Mouse (Mus musculus) right cerebral cortex, postnatal 25 days (tissue): ENCODE measurements around the gene Lrrc7.

Experiments
- DNase-seq: peaks from one replicate; pipeline ENCODE4 v3.0.0; 2022

Gene Lrrc7

GRCm38 (mm10) chr3:158561987-158562360, at the start of gene Lrrc7:
Lrrc7 (minus strand) TSS chr3:158562221.
- DNase-seq, result peak; percentile 87

GRCm38 (mm10) chr3:158607065-158607464, 45.0 kb upstream of the Lrrc7 start:
- no peak for DNase-seq

- DNase-seq, result no peak
Measured at GRCm38 (mm10) chr3:158605274-158605673, 43.3 kb upstream of the Lrrc7 start.

- peak; percentile 71 for DNase-seq
Measured at GRCm38 (mm10) chr3:158561256-158561986, 600 bp downstream of the Lrrc7 start.

GRCm38 (mm10) chr3:158560891-158561255, 1.1 kb downstream of the Lrrc7 start:
- no peak for DNase-seq

GRCm38 (mm10) chr3:158559691-158560650, 2.0 kb downstream of the Lrrc7 start:
- peak; percentile 71 for DNase-seq

- DNase-seq, result no peak
Measured at GRCm38 (mm10) chr3:158559131-158559658, 2.8 kb downstream of the Lrrc7 start.

- peak; percentile 24 for DNase-seq
Measured at GRCm38 (mm10) chr3:158558631-158559030, 3.4 kb downstream of the Lrrc7 start.

- no peak for DNase-seq
Measured at GRCm38 (mm10) chr3:158554280-158554679, 7.7 kb downstream of the Lrrc7 start.

GRCm38 (mm10) chr3:158552105-158552504, 9.9 kb downstream of the Lrrc7 start:
- DNase-seq, result peak; percentile 42

- DNase-seq, result no peak
Measured at GRCm38 (mm10) chr3:158543481-158543880, 18.5 kb downstream of the Lrrc7 start.

- no peak for DNase-seq
Measured at GRCm38 (mm10) chr3:158532859-158533258, 29.2 kb downstream of the Lrrc7 start.

- no peak for DNase-seq
Measured at GRCm38 (mm10) chr3:158528471-158528870, 33.5 kb downstream of the Lrrc7 start.

- no peak for DNase-seq
Measured at GRCm38 (mm10) chr3:158493730-158494129, 68.3 kb downstream of the Lrrc7 start.

GRCm38 (mm10) chr3:158479677-158480076, 82.3 kb downstream of the Lrrc7 start:
- no peak for DNase-seq

- no peak for DNase-seq
Measured at GRCm38 (mm10) chr3:158400600-158400999, 161.4 kb downstream of the Lrrc7 start.

GRCm38 (mm10) chr3:158391534-158391933, 170.5 kb downstream of the Lrrc7 start:
- DNase-seq, result no peak

GRCm38 (mm10) chr3:158388076-158388454, 174.0 kb downstream of the Lrrc7 start:
- no peak for DNase-seq

- DNase-seq, result no peak
Measured at GRCm38 (mm10) chr3:158387413-158388075, 174.5 kb downstream of the Lrrc7 start.

- no peak for DNase-seq
Measured at GRCm38 (mm10) chr3:158386848-158387247, 175.2 kb downstream of the Lrrc7 start.

GRCm38 (mm10) chr3:158375885-158376284, 186.1 kb downstream of the Lrrc7 start:
- DNase-seq, result no peak

- DNase-seq, result peak; percentile 39
Measured at GRCm38 (mm10) chr3:158369169-158369568, 192.9 kb downstream of the Lrrc7 start.

GRCm38 (mm10) chr3:158365801-158366200, 196.2 kb downstream of the Lrrc7 start:
- no peak for DNase-seq
